Mouse (Mus musculus) yolk sac, embryonic 10.5 days (tissue): ENCODE measurements around the gene Olfr190.
"Not testable (repeated sequence)": the region's sequence is repeated elsewhere in the genome, so short reads cannot be mapped to it uniquely, and the experiment has no call there.

Source experiments
- DNase-seq: peaks from one replicate; pipeline ENCODE4 v3.0.0-alpha.2; 2017; ENCODE audit warnings: low spot score

Olfr190 gene

DNA sequence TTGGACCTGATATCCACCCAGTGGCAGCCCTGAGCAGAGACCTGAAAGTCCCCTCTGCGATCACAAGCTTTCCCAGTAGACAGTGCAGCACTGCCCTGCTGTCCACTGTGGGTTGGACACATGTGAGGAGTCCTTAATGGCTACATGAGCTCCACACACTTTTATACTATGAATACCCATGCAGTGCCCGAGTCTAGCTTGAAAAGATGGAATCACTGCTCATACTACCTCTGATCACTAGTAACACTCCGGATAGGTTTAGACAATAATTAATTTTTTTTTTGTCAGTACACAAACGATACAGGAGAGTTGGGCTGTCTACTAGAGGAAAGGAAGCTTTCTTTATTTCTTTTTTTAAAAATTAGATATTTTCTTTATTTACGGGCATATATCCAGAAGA is at the start of gene Olfr190:
Olfr190 (minus strand) TSS at position 101 of the 400 bp plus-strand sequence.
- no peak for DNase-seq

- DNase-seq = no peak
These were observed 43.2 kb upstream of the Olfr190 start, which contains the start of gene Olfr194 for GRCm38 (mm10) chr16:59120969-59121368. TSS of gene Olfr194 (minus strand) at chr16:59121069.

DNA sequence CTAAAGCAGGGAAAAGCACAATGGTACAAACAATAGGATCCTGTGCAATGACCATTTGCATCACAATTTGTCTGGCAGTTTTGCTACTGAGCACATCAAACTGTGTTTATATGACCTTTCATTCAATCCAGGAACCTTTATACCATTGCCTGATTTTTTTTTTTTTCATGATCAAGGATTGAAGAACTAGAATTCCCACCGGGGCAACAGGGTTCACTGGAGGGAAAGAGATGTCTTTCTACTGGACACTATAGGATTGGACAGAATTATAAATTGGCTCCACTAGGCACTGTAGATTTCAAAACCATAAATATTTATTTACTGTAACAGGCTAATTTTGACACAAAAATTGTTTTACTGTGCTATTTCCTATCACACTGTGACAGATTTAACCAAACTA is 34.0 kb upstream of the Olfr190 start, which contains the start of gene Olfr193:
Olfr193 (minus strand) TSS at position 101 of the 400 bp plus-strand sequence.
- DNase-seq = no peak

DNA sequence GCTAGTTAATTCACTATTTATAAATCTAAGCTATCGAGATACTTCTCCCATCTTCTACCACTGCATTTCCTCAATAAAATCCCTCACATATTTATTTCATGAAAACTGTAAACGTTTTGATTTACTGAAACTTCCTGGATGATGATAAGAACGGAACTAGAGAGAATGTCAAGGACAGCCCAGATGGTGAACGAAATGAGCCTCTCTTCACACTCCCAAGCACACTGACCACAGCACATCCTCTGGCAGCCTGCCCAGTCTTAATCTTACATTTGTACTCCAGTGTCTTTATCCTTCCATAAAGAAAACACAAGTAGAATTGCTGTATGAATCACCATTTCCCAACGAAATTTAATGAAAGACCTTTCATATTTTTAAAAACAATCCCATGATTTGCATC is 30.7 kb upstream of the Olfr190 start:
- not testable (repeated sequence) for DNase-seq

GRCm38 (mm10) chr16:59105312-59105711 is 27.5 kb upstream of the Olfr190 start:
- DNase-seq = no peak

- not testable (repeated sequence) for DNase-seq
These were observed 11.9 kb upstream of the Olfr190 start, which contains the start of gene Olfr191 for GRCm38 (mm10) chr16:59089722-59090121. TSS of gene Olfr191 (minus strand) at chr16:59089822.

GRCm38 (mm10) chr16:59081113-59081512 is 3.3 kb upstream of the Olfr190 start:
- not testable (repeated sequence) for DNase-seq

- DNase-seq = no peak
These were observed 4.3 kb downstream of the Olfr190 start for GRCm38 (mm10) chr16:59073520-59073919.

DNA sequence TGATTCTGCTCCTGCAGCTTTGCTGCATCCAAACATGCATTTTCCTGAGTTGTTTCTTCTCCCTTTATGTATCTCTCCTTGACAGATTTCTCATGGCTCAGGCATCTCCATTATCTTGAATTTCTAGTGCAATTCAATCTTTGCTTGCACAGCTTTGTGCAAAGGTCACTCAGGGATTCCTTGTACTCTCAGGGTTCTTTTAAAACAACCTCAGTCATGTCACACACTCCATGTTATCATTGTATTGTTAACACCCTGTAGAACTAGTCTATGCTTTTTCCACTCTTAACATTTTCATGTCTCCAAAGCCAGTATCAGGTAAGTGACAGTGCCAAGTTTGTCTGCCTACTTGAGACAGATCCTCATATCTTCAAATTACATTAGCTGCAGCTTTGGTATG is 6.0 kb downstream of the Olfr190 start:
- no peak for DNase-seq

DNA sequence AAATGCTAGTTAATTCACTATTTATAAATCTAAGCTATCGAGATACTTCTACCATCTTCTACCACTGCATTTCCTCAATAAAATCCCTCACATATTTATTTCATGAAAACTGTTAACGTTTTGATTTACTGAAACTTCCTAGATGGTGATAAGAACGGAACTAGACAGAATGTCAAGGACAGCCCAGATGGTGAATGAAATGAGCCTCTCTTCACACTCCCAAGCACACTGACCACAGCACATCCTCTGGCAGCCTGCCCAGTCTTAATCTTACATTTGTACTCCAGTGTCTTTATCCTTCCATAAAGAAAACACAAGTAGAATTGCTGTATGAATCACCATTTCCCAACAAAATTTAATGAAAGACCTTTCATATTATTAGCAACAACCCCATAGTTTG is 15.4 kb downstream of the Olfr190 start:
- not testable (repeated sequence) for DNase-seq

DNA sequence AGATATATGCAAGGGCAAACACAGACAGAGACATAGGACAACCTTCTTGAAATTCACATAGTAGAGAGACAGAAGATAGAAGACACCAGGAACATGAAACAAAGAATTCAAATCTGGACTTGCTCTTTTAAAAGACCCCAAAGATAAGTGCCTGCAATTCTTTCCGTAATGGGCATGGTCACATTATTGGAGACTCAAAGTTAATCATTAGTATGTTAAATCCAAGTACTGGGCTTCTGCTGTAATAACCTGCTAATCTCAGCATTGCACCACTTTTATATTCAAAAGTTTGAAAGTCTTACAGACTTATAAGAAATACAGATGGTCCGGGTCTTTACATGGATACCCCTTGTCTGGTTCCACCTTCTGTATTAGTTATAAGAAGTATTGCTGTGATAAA is 28.5 kb downstream of the Olfr190 start:
- DNase-seq = not testable (repeated sequence)

DNA sequence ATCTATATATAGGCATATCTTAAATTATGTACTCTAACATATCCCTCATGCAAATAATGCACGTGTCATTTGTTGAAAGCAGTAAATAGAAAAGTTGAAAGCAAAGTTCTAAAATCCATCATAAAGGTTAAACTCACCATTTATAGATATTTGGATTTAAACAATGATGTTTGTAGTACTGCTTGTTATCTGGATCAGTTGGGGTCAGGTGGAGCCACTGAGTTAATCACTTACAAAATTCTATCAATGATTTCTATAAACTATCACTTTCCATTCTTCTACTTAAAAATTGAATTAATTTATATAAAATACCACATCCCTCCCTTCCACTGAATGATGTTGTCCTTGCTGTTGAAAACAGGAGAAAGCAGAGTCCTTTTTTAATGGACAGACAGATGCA is 28.9 kb downstream of the Olfr190 start:
- DNase-seq = no peak

- DNase-seq = no peak
These were observed 30.2 kb downstream of the Olfr190 start for GRCm38 (mm10) chr16:59047579-59047978.

GRCm38 (mm10) chr16:59045835-59046234 is 32.0 kb downstream of the Olfr190 start:
- no peak for DNase-seq

- DNase-seq = no peak
These were observed 38.1 kb downstream of the Olfr190 start, which contains the start of gene Olfr187 for GRCm38 (mm10) chr16:59039710-59040109. TSS of gene Olfr187 (minus strand) at chr16:59039767.

- no peak for DNase-seq
These were observed 47.6 kb downstream of the Olfr190 start, which contains the start of gene Olfr186 for GRCm38 (mm10) chr16:59030191-59030590. TSS of gene Olfr186 (minus strand) at chr16:59030291.
